Mouse (Mus musculus) forebrain, postnatal 0 days (tissue): Measurements from ENCODE around the gene H2-DMa. TPM values are rescaled to one million over a fixed set of nuclear protein-coding genes. Genes with fewer than 3 reads are reported as not detected.
A peak's percentile ranks its signal among the peaks of the same experiment; 100 is the strongest.

Experiments
- ATAC-seq: fragments of 200-750 bp; cut with Nextera tagmentation; 2 replicates; pipeline ENCODE4 v1.8.0; 2017; ENCODE audit warnings: mild to moderate bottlenecking, moderate library complexity
- DNase-seq: peaks from one replicate; pipeline ENCODE4 v3.0.0-alpha.2; 2015
- H3K27ac ChIP-seq: fragments of 300-500 bp; sonication (generic); 2 replicates; pipeline ENCODE4 v1.5.1; 2014; ENCODE audit warnings: low read depth, mild to moderate bottlenecking, antibody characterized with exemption, low read length, moderate library complexity, mixed read lengths
- H3K27me3 ChIP-seq: fragments of 300-500 bp; sonication (generic); 2 replicates; pipeline ENCODE4 v1.6.1; 2014; ENCODE audit warnings: mild to moderate bottlenecking, low read length, mixed read lengths; ENCODE audit not compliant: insufficient read depth
- H3K36me3 ChIP-seq: fragments of 300-500 bp; sonication (generic); 2 replicates; pipeline ENCODE4 v1.6.1; 2014; ENCODE audit warnings: mild to moderate bottlenecking, moderate library complexity; ENCODE audit not compliant: insufficient read depth
- H3K4me1 ChIP-seq: fragments of 300-500 bp; sonication (generic); 2 replicates; pipeline ENCODE4 v1.6.1; 2014; ENCODE audit warnings: antibody characterized with exemption; ENCODE audit not compliant: insufficient read depth
- H3K4me2 ChIP-seq: fragments of 300-500 bp; sonication (generic); 2 replicates; pipeline ENCODE4 v1.6.1; 2014; ENCODE audit warnings: low read depth, mild to moderate bottlenecking, moderate library complexity
- H3K4me3 ChIP-seq: fragments of 300-500 bp; sonication (generic); 2 replicates; pipeline ENCODE4 v1.5.1; 2014; ENCODE audit warnings: low read depth, low read length, mixed read lengths
- H3K9ac ChIP-seq: fragments of 300-500 bp; sonication (generic); 2 replicates; pipeline ENCODE4 v1.6.1; 2014; ENCODE audit warnings: mild to moderate bottlenecking
- H3K9me3 ChIP-seq: fragments of 300-500 bp; sonication (generic); 2 replicates; pipeline ENCODE4 v1.6.1; 2016; ENCODE audit warnings: low read length
- CTCF ChIP-seq: sonication (generic); IDR thresholded peaks from 2 replicates; pipeline ENCODE4 v1.5.1; 2016; ENCODE audit warnings: antibody characterized with exemption, control low read depth, low read depth
- WGBS: fragments of 180-500 bp; shearing (Covaris S2); extraction: QIAGEN DNeasy Blood & Tissue Kit; methylation state at CpG from one replicate; pipeline ENCODE4 v1.1.7; 2014; 5-methylcytosine and 5-hydroxymethylcytosine counted together
- polyA plus RNA-seq: library from polyadenylated mRNA; unstranded; fragments of >200 nt; fragmentation: Nextera tagmentation; extraction: Ambion mirVana; gene quantifications from 2 replicates; pipeline ENCODE4 v1.2.1, GENCODE M21; 2015
- total RNA-seq: library from RNA; depleted of rRNA; stranded (reverse); fragments of >200 nt; gene quantifications from 2 replicates; pipeline ENCODE4 v1.2.3, GENCODE M21; 2014

The H2-DMa gene
- total and polyA plus RNA-seq, 2 experiments from 2014 or later = 23.5 to 25.7 TPM

GRCm38 (mm10) chr17:34170877-34171498, 51.6 kb downstream of the H2-DMa start:
- Histone ChIP-seq H3K4me2 (no peak overlapping the region), H3K4me1 (no peaks in the 10 kb centered on the region), H3K36me3 (no peaks in the 10 kb centered on the region), H3K4me3 (no peak overlapping the region), H3K27ac (no peak overlapping the region), H3K27me3 (no peaks in the 10 kb centered on the region), H3K9ac (no peak overlapping the region), H3K9me3 (no peaks in the 10 kb centered on the region)
- peak; percentile 95 for TF ChIP-seq CTCF
- WGBS = 40% methylated on average over 13 of the region's 13 CpGs
- DNase-seq (peak; percentile 88), ATAC-seq (peak; percentile 53; the same call in 1 of the 2 replicates)

GRCm38 (mm10) chr17:34172528-34172927, 53.2 kb downstream of the H2-DMa start:
- 94% methylated on average over 5 of the region's 5 CpGs for WGBS
- H3K27ac ChIP-seq = no peak overlapping the region
- H3K4me2 ChIP-seq = no peak overlapping the region
- H3K4me3 ChIP-seq = no peak overlapping the region
- DNase-seq = no peak
- no peaks in the 10 kb centered on the region for H3K4me1 ChIP-seq
- no peaks in the 10 kb centered on the region for H3K27me3 ChIP-seq
- H3K36me3 ChIP-seq = no peaks in the 10 kb centered on the region
- no peak for ATAC-seq
- no peaks in the 10 kb centered on the region for H3K9me3 ChIP-seq
- no peak overlapping the region for H3K9ac ChIP-seq
- TF ChIP-seq CTCF = no peak

- H3K4me3 ChIP-seq = no peak overlapping the region
- DNase-seq (no peak), ATAC-seq (no peak)
- no peaks in the 10 kb centered on the region for H3K4me1 ChIP-seq
- no peak for TF ChIP-seq CTCF
- no peak overlapping the region for H3K27ac ChIP-seq
- H3K9me3 ChIP-seq = no peaks in the 10 kb centered on the region
- H3K9ac ChIP-seq = no peak overlapping the region
- no peak overlapping the region for H3K4me2 ChIP-seq
- no peaks in the 10 kb centered on the region for H3K36me3 ChIP-seq
- H3K27me3 ChIP-seq = no peaks in the 10 kb centered on the region
- 79% methylated on average over 1 of the region's 1 CpGs for WGBS
Measured at GRCm38 (mm10) chr17:34174075-34174474, 54.7 kb downstream of the H2-DMa start.

- no peak overlapping the region for H3K4me3 ChIP-seq
- ATAC-seq = no peak
- H3K36me3 ChIP-seq = no peaks in the 10 kb centered on the region
- no peaks in the 10 kb centered on the region for H3K9me3 ChIP-seq
- no peak overlapping the region for H3K27ac ChIP-seq
- H3K4me1 ChIP-seq = no peaks in the 10 kb centered on the region
- WGBS = 72% methylated on average over 4 of the region's 4 CpGs
- DNase-seq = no peak
- no peaks in the 10 kb centered on the region for H3K27me3 ChIP-seq
- no peak overlapping the region for H3K9ac ChIP-seq
- peak; percentile 44 for TF ChIP-seq CTCF
- no peak overlapping the region for H3K4me2 ChIP-seq
Measured at GRCm38 (mm10) chr17:34177179-34177578, 57.8 kb downstream of the H2-DMa start.

- WGBS = 69% methylated on average over 6 of the region's 6 CpGs
Measured at GRCm38 (mm10) chr17:34179019-34179418, 59.7 kb downstream of the H2-DMa start.

GRCm38 (mm10) chr17:34179913-34180859, 60.8 kb downstream of the H2-DMa start:
- 77% methylated on average over 13 of the region's 13 CpGs for WGBS
- Histone ChIP-seq H3K36me3 (no peaks in the 10 kb centered on the region), H3K27me3 (no peaks in the 10 kb centered on the region), H3K27ac (no peak overlapping the region), H3K9ac (no peak overlapping the region), H3K4me2 (no peak overlapping the region), H3K4me3 (no peak overlapping the region), H3K9me3 (no peaks in the 10 kb centered on the region), H3K4me1 (no peaks in the 10 kb centered on the region)
- TF ChIP-seq CTCF = no peak
- no peak for ATAC-seq
- no peak for DNase-seq

More at GRCm38 (mm10) chr17:34179019-34179418, 59.7 kb downstream of the H2-DMa start:
- Histone ChIP-seq H3K4me3 (no peak overlapping the region), H3K4me1 (no peaks in the 10 kb centered on the region), H3K9ac (no peak overlapping the region), H3K27me3 (no peaks in the 10 kb centered on the region), H3K4me2 (no peak overlapping the region), H3K27ac (no peak overlapping the region), H3K36me3 (no peaks in the 10 kb centered on the region), H3K9me3 (no peaks in the 10 kb centered on the region)
- DNase-seq (no peak), ATAC-seq (no peak)
- no peak for TF ChIP-seq CTCF

GRCm38 (mm10) chr17:34183564-34184219, 64.4 kb downstream of the H2-DMa start:
- no peak for TF ChIP-seq CTCF
- peaks cover 7% of the 10 kb centered on the region; the same call in 1 of the 2 replicates for H3K4me1 ChIP-seq
- no peak for ATAC-seq
- H3K36me3 ChIP-seq = no peaks in the 10 kb centered on the region
- 72% methylated on average over 15 of the region's 15 CpGs for WGBS
- H3K9me3 ChIP-seq = no peaks in the 10 kb centered on the region
- no peak overlapping the region for H3K4me2 ChIP-seq
- H3K27me3 ChIP-seq = peaks cover 16% of the 10 kb centered on the region
- H3K4me3 ChIP-seq = no peak overlapping the region
- no peak overlapping the region for H3K9ac ChIP-seq
- no peak for DNase-seq
- no peak overlapping the region for H3K27ac ChIP-seq
